In the genomic region with DNA sequence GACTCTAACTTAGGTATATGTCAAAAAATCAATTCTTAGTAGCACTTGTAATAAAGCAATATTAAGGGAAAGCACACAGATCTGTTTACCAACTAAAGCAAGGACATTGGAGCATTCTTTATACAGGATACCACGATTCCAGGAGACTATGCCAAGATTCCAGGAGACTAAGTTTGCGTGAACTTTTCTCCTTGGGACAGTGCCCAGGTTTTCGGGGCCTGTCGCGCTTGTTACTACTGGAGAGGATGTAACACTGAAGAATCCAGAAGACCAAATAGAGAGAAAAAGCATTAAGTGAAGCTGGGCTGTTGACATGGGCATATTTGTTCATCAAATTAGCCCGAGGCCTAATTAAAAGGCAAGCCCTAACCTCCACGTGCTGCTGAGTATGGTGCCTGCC, we compare ENCODE assay signal across 13 mouse cellular contexts.
"Had no signal": no experiment of that assay in that cellular context is flagged by ENCODE, and none has a peak within 500 bp of the region (broad histone marks: within the 10 kb centered on the region; RNA-seq: fewer than 3 reads in every experiment).

No protein-coding gene starts in this region.

- DNase-seq: kidney, postnatal 36 days; liver; liver, embryonic 13.5 days; liver, postnatal 0 days; lung, postnatal 14 days; right cerebral cortex, postnatal 14 days; thymus, postnatal 36 days had no signal

- H3K27me3 ChIP-seq: limb, embryonic 12.5 days; liver, embryonic 13.5 days; lung, embryonic 15.5 days; midbrain, embryonic 12.5 days had no signal

- ATAC-seq: liver, postnatal 0 days; midbrain, embryonic 16.5 days had no signal

- H3K4me3 ChIP-seq: layer of hippocampus, adult 2 months; limb, embryonic 12.5 days; liver, embryonic 13.5 days; lung, embryonic 15.5 days; midbrain, embryonic 12.5 days had no signal

- H3K27ac ChIP-seq: layer of hippocampus, adult 2 months; limb, embryonic 12.5 days; liver, embryonic 13.5 days; lung, embryonic 15.5 days; macrophage; midbrain, embryonic 12.5 days had no signal

- H3K4me2 ChIP-seq: limb, embryonic 12.5 days; liver, embryonic 13.5 days; lung, embryonic 15.5 days; midbrain, embryonic 12.5 days had no signal

- H3K9me3 ChIP-seq: limb, embryonic 12.5 days; liver, embryonic 13.5 days; lung, embryonic 15.5 days; midbrain, embryonic 12.5 days had no signal

- H3K36me3 ChIP-seq: limb, embryonic 12.5 days; liver, embryonic 13.5 days; lung, embryonic 15.5 days; midbrain, embryonic 12.5 days had no signal

- H3K9ac ChIP-seq: limb, embryonic 12.5 days; liver, embryonic 13.5 days; liver, postnatal 0 days; lung, embryonic 15.5 days; midbrain, embryonic 12.5 days had no signal

- H3K4me1 ChIP-seq: limb, embryonic 12.5 days; liver, embryonic 13.5 days; lung, embryonic 15.5 days; midbrain, embryonic 12.5 days had no signal
